Mouse (Mus musculus) myocyte (in vitro differentiated cells): Measurements from ENCODE around the gene Fstl1.
A peak's percentile ranks its signal among the peaks of the same experiment; 100 is the strongest.

ENCODE experiments used
- CEBPB ChIP-seq: IDR thresholded peaks from 2 replicates; pipeline ENCODE4 v1.6.1; 2011; ENCODE audit warnings: mild to moderate bottlenecking, moderate library complexity; ENCODE audit not compliant: poor library complexity, insufficient read depth, severe bottlenecking
- E2F4 ChIP-seq: IDR thresholded peaks from one replicate; pipeline ENCODE4 v1.6.1; 2011; ENCODE audit warnings: mild to moderate bottlenecking, control low read depth, moderate library complexity; ENCODE audit not compliant: insufficient read depth
- MAX ChIP-seq: IDR thresholded peaks from one replicate; pipeline ENCODE4 v1.6.1; 2011; ENCODE audit warnings: low read depth, mild to moderate bottlenecking, control low read depth
- MYOD1 ChIP-seq, 3 experiments: IDR thresholded peaks; one replicate each; pipeline ENCODE4 v1.6.1; 2011; ENCODE audit warnings: control low read depth in 2 of 3, low read depth in 2 of 3, mild to moderate bottlenecking in 2 of 3, moderate library complexity in 1 of 3; ENCODE audit not compliant: insufficient read length in 2 of 3, control insufficient read depth in 1 of 3
- POLR2A ChIP-seq: IDR thresholded peaks from one replicate; pipeline ENCODE4 v1.6.1; 2011; ENCODE audit warnings: low read depth, mild to moderate bottlenecking, control low read depth, moderate library complexity; ENCODE audit not compliant: insufficient read length
- POLR2AphosphoS2 ChIP-seq: IDR thresholded peaks from one replicate; pipeline ENCODE4 v1.6.1; 2011; ENCODE audit warnings: low read depth, control low read depth; ENCODE audit not compliant: insufficient read length
- USF1 ChIP-seq: IDR thresholded peaks from one replicate; pipeline ENCODE4 v1.6.1; 2011; ENCODE audit warnings: low read depth, mild to moderate bottlenecking, control low read depth, moderate library complexity

- TF ChIP-seq MYOD1 (IDR thresholded peaks at IDR 0.05; ENCODE audit: control insufficient read depth in 1 of 3, insufficient read length in 2 of 3, low read depth in 2 of 3) = no peak
- TF ChIP-seq USF1 = no peak
- no peak for TF ChIP-seq POLR2A
- TF ChIP-seq CEBPB = peak; percentile 95
- TF ChIP-seq POLR2AphosphoS2 = no peak
- no peak for TF ChIP-seq E2F4
- TF ChIP-seq MAX = no peak
Observed at GRCm38 (mm10) chr16:37728674-37729073, 48.0 kb upstream of the Fstl1 start.
